Mouse (Mus musculus) midbrain, embryonic 12.5 days (tissue): ENCODE data around the gene Slc39a2. TPM values are rescaled to one million over a fixed set of nuclear protein-coding genes. Genes with fewer than 3 reads are reported as not detected.
"Not testable (repeated sequence)": the region's sequence is repeated elsewhere in the genome, so short reads cannot be mapped to it uniquely, and the experiment has no call there.

Experiments
- ATAC-seq: fragments of 200-750 bp; cut with Nextera tagmentation; 2 replicates; pipeline ENCODE4 v1.8.0; 2017; ENCODE audit warnings: low read depth, moderate TSS enrichment, moderate library complexity; ENCODE audit not compliant: low FRiP score
- H3K27ac ChIP-seq: fragments of 300-500 bp; sonication (generic); replicated peaks from 2 replicates; pipeline ENCODE4 v1.5.1; 2016; ENCODE audit warnings: mild to moderate bottlenecking
- H3K27me3 ChIP-seq: fragments of 300-500 bp; sonication (generic); 2 replicates; pipeline ENCODE4 v1.6.1; 2016; ENCODE audit warnings: mild to moderate bottlenecking
- H3K36me3 ChIP-seq: fragments of 300-500 bp; sonication (generic); 2 replicates; pipeline ENCODE4 v1.6.1; 2016
- H3K4me1 ChIP-seq: fragments of 300-500 bp; sonication (generic); 2 replicates; pipeline ENCODE4 v1.6.1; 2016
- H3K4me2 ChIP-seq: fragments of 300-500 bp; sonication (generic); replicated peaks from 2 replicates; pipeline ENCODE4 v1.6.1; 2016; ENCODE audit warnings: mild to moderate bottlenecking, moderate library complexity
- H3K4me3 ChIP-seq: fragments of 300-500 bp; sonication (generic); 2 replicates; pipeline ENCODE4 v1.5.1; 2016; ENCODE audit warnings: mild to moderate bottlenecking
- H3K9ac ChIP-seq: fragments of 300-500 bp; sonication (generic); replicated peaks from 2 replicates; pipeline ENCODE4 v1.6.1; 2016; ENCODE audit warnings: mild to moderate bottlenecking, moderate library complexity
- H3K9me3 ChIP-seq: fragments of 300-500 bp; sonication (generic); 2 replicates; pipeline ENCODE4 v1.6.1; 2016; ENCODE audit warnings: mild to moderate bottlenecking
- WGBS: fragments of 180-500 bp; shearing (Covaris S2); methylation state at CpG from one replicate; pipeline ENCODE4 v1.1.7; 2016; 5-methylcytosine and 5-hydroxymethylcytosine counted together
- polyA plus RNA-seq: library from polyadenylated mRNA; unstranded; fragments of >200 nt; fragmentation: Nextera tagmentation; extraction: Ambion mirVana; gene quantifications from 2 replicates; pipeline ENCODE4 v1.2.1, GENCODE M21; 2016

Slc39a2 gene
- polyA plus RNA-seq, 1 experiment from 2014 or later = 1.2 TPM

- 95% methylated on average over 7 of the region's 7 CpGs for WGBS
- H3K27ac ChIP-seq = no peak within 1 kb of the TSS
- ATAC-seq = no peak
- no peaks in the 10 kb centered on the region for H3K9me3 ChIP-seq
- H3K27me3 ChIP-seq = no peaks in the 10 kb centered on the region; the same call in 1 of the 2 replicates
- no peak within 1 kb of the TSS for H3K4me3 ChIP-seq
- no peak within 1 kb of the TSS for H3K9ac ChIP-seq
- no peaks in the 10 kb centered on the region for H3K36me3 ChIP-seq
- no peak within 1 kb of the TSS for H3K4me2 ChIP-seq
- H3K4me1 ChIP-seq = no peaks in the 10 kb centered on the region
Measured at GRCm38 (mm10) chr14:51922571-51922865, 29.8 kb downstream of the Slc39a2 start, which contains the start of gene Rnase13. TSS of gene Rnase13 (minus strand) at chr14:51922773.

GRCm38 (mm10) chr14:51922910-51923309 lies 30.2 kb downstream of the Slc39a2 start:
- Histone ChIP-seq H3K36me3 (no peaks in the 10 kb centered on the region), H3K27ac (no peak overlapping the region), H3K9ac (no peak overlapping the region), H3K27me3 (no peaks in the 10 kb centered on the region; the same call in 1 of the 2 replicates), H3K4me2 (no peak overlapping the region), H3K4me1 (no peaks in the 10 kb centered on the region), H3K4me3 (no peak overlapping the region), H3K9me3 (no peaks in the 10 kb centered on the region)
- 90% methylated on average over 2 of the region's 2 CpGs for WGBS
- no peak for ATAC-seq

GRCm38 (mm10) chr14:51923492-51923891 lies 30.8 kb downstream of the Slc39a2 start:
- Histone ChIP-seq H3K9ac (no peak overlapping the region), H3K4me2 (no peak overlapping the region), H3K4me3 (no peak overlapping the region), H3K36me3 (no peaks in the 10 kb centered on the region), H3K27ac (no peak overlapping the region), H3K27me3 (no peaks in the 10 kb centered on the region; the same call in 1 of the 2 replicates), H3K4me1 (no peaks in the 10 kb centered on the region), H3K9me3 (no peaks in the 10 kb centered on the region)
- WGBS = 73% methylated on average over 4 of the region's 4 CpGs
- ATAC-seq = no peak

GRCm38 (mm10) chr14:51926930-51927329 lies 34.2 kb downstream of the Slc39a2 start:
- H3K36me3 ChIP-seq, H3K9me3 ChIP-seq, H3K4me3 ChIP-seq, H3K27me3 ChIP-seq, H3K27ac ChIP-seq, H3K9ac ChIP-seq, H3K4me1 ChIP-seq, ATAC-seq, H3K4me2 ChIP-seq: not testable (repeated sequence)
- WGBS = 93% methylated on average over 11 of the region's 11 CpGs

- WGBS = 81% methylated on average over 8 of the region's 8 CpGs
Measured at GRCm38 (mm10) chr14:51929309-51929943, 36.7 kb downstream of the Slc39a2 start.

GRCm38 (mm10) chr14:51929968-51930367 lies 37.3 kb downstream of the Slc39a2 start:
- H3K4me3 ChIP-seq = no peak overlapping the region
- no peaks in the 10 kb centered on the region for H3K36me3 ChIP-seq
- no peaks in the 10 kb centered on the region for H3K9me3 ChIP-seq
- H3K9ac ChIP-seq = no peak overlapping the region
- H3K4me1 ChIP-seq = no peaks in the 10 kb centered on the region
- no peak for ATAC-seq
- no peak overlapping the region for H3K27ac ChIP-seq
- WGBS = 74% methylated on average over 9 of the region's 9 CpGs
- H3K4me2 ChIP-seq = no peak overlapping the region
- 0 out of 2 replicates have a peak, but pooled peaks cover 4% of the 10 kb centered on the region for H3K27me3 ChIP-seq

More at GRCm38 (mm10) chr14:51929309-51929943, 36.7 kb downstream of the Slc39a2 start:
- no peak overlapping the region for H3K4me3 ChIP-seq
- H3K4me2 ChIP-seq = no peak overlapping the region
- H3K9ac ChIP-seq = no peak overlapping the region
- H3K9me3 ChIP-seq = no peaks in the 10 kb centered on the region
- H3K27me3 ChIP-seq = 0 out of 2 replicates have a peak, but pooled peaks cover 4% of the 10 kb centered on the region
- no peaks in the 10 kb centered on the region for H3K36me3 ChIP-seq
- no peak overlapping the region for H3K27ac ChIP-seq
- no peaks in the 10 kb centered on the region for H3K4me1 ChIP-seq
- ATAC-seq = no peak

- WGBS = 40% methylated on average over 5 of the region's 5 CpGs
- ATAC-seq = peak; percentile 65
Measured at GRCm38 (mm10) chr14:51930824-51931223, 38.1 kb downstream of the Slc39a2 start.

GRCm38 (mm10) chr14:51932092-51933020 lies 39.7 kb downstream of the Slc39a2 start:
- no peaks in the 10 kb centered on the region for H3K9me3 ChIP-seq
- no peaks in the 10 kb centered on the region for H3K4me1 ChIP-seq
- H3K9ac ChIP-seq = no peak overlapping the region
- ATAC-seq = no peak
- H3K4me2 ChIP-seq = no peak overlapping the region
- H3K27ac ChIP-seq = no peak overlapping the region
- no peaks in the 10 kb centered on the region for H3K36me3 ChIP-seq
- no peak overlapping the region for H3K4me3 ChIP-seq
- 0 out of 2 replicates have a peak, but pooled peaks cover 4% of the 10 kb centered on the region for H3K27me3 ChIP-seq
- whole genome bisulfite sequencing = 78% methylated on average over 10 of the region's 10 CpGs

More at GRCm38 (mm10) chr14:51930824-51931223, 38.1 kb downstream of the Slc39a2 start:
- no peak overlapping the region for H3K4me2 ChIP-seq
- no peak overlapping the region for H3K27ac ChIP-seq
- no peak overlapping the region for H3K4me3 ChIP-seq
- no peak overlapping the region for H3K9ac ChIP-seq
- no peaks in the 10 kb centered on the region for H3K4me1 ChIP-seq
- H3K36me3 ChIP-seq = no peaks in the 10 kb centered on the region
- H3K9me3 ChIP-seq = no peaks in the 10 kb centered on the region
- 0 out of 2 replicates have a peak, but pooled peaks cover 4% of the 10 kb centered on the region for H3K27me3 ChIP-seq

- WGBS = 87% methylated on average over 9 of the region's 9 CpGs
- ATAC-seq = no peak
- Histone ChIP-seq H3K4me3 (no peak overlapping the region), H3K4me1 (no peaks in the 10 kb centered on the region), H3K4me2 (no peak overlapping the region), H3K9ac (no peak overlapping the region), H3K27me3 (no peaks in the 10 kb centered on the region), H3K36me3 (no peaks in the 10 kb centered on the region), H3K27ac (no peak overlapping the region), H3K9me3 (no peaks in the 10 kb centered on the region)
Measured at GRCm38 (mm10) chr14:51939005-51939404, 46.3 kb downstream of the Slc39a2 start.

GRCm38 (mm10) chr14:51940944-51941560 lies 48.4 kb downstream of the Slc39a2 start:
- no peaks in the 10 kb centered on the region for H3K36me3 ChIP-seq
- no peak for ATAC-seq

GRCm38 (mm10) chr14:51941577-51941976 lies 48.9 kb downstream of the Slc39a2 start:
- no peak overlapping the region for H3K4me3 ChIP-seq
- no peaks in the 10 kb centered on the region for H3K36me3 ChIP-seq
- no peaks in the 10 kb centered on the region for H3K27me3 ChIP-seq
- ATAC-seq = no peak
- no peak overlapping the region for H3K9ac ChIP-seq
- H3K9me3 ChIP-seq = no peaks in the 10 kb centered on the region
- H3K27ac ChIP-seq = no peak overlapping the region
- WGBS = 62% methylated on average over 9 of the region's 9 CpGs
- H3K4me1 ChIP-seq = no peaks in the 10 kb centered on the region
- H3K4me2 ChIP-seq = no peak overlapping the region

More at GRCm38 (mm10) chr14:51940944-51941560, 48.4 kb downstream of the Slc39a2 start:
- 49% methylated on average over 8 of the region's 8 CpGs for WGBS
- H3K27me3 ChIP-seq = no peaks in the 10 kb centered on the region
- no peaks in the 10 kb centered on the region for H3K4me1 ChIP-seq
- no peak overlapping the region for H3K4me2 ChIP-seq
- H3K27ac ChIP-seq = no peak overlapping the region
- H3K9ac ChIP-seq = no peak overlapping the region
- no peaks in the 10 kb centered on the region for H3K9me3 ChIP-seq
- no peak overlapping the region for H3K4me3 ChIP-seq

- no peaks in the 10 kb centered on the region for H3K4me1 ChIP-seq
- no peak overlapping the region for H3K4me2 ChIP-seq
- H3K27ac ChIP-seq = no peak overlapping the region
- H3K9ac ChIP-seq = no peak overlapping the region
- WGBS = 76% methylated on average over 7 of the region's 7 CpGs
- no peak overlapping the region for H3K4me3 ChIP-seq
- H3K27me3 ChIP-seq = no peaks in the 10 kb centered on the region
- no peaks in the 10 kb centered on the region for H3K9me3 ChIP-seq
- no peaks in the 10 kb centered on the region for H3K36me3 ChIP-seq
- ATAC-seq = no peak
Measured at GRCm38 (mm10) chr14:51942236-51942635, 49.5 kb downstream of the Slc39a2 start.
